Comparison of ENCODE assay signal across 8 mouse cellular contexts in genomic region chr15:51592511-51593498, GRCm38 (mm10).
A peak's percentile ranks its signal among the peaks of the same experiment; 100 is the strongest.
DNase-seq lines count a peak whose midpoint lies in the region; ATAC-seq lines count a peak whose summit lies in the region.

No protein-coding gene starts in this region.

- no peak overlapping the region for H3K4me3 ChIP-seq in neural tube, embryonic 15.5 days (replicated peaks)

- no peaks in the 10 kb centered on the region for H3K36me3 ChIP-seq in neural tube, embryonic 15.5 days

- no peak for ATAC-seq in neural tube, embryonic 15.5 days (ENCODE audit: low FRiP score)

- H3K9me3 ChIP-seq in neural tube, embryonic 15.5 days (replicated peaks), result no peaks in the 10 kb centered on the region

- H3K4me2 ChIP-seq in neural tube, embryonic 15.5 days, result no peak overlapping the region

- peak; percentile 48 for DNase-seq in kidney, adult 9 months
- no peak for DNase-seq in kidney, adult 11 months
- peak; percentile 90 for DNase-seq in Muller cell, postnatal 12 days (ENCODE audit: inconsistent ontology term)
- DNase-seq in heart, adult 8-10 months (ENCODE audit: low spot score), result peak; percentile 85
- peak; percentile 61 for DNase-seq in lung, postnatal 25 days (ENCODE audit: low spot score)
- no peak for DNase-seq in T-cell, adult 2 months (ENCODE audit: low spot score)
- no peak for DNase-seq in right cerebral cortex, postnatal 14 days

- WGBS in neural tube, embryonic 15.5 days, result 86% methylated on average over 13 of the region's 13 CpGs

- no peak overlapping the region for H3K27ac ChIP-seq in neural tube, embryonic 15.5 days (replicated peaks)

- no peak overlapping the region for H3K9ac ChIP-seq in neural tube, embryonic 15.5 days (replicated peaks)

- H3K27me3 ChIP-seq in neural tube, embryonic 15.5 days (replicated peaks), result no peaks in the 10 kb centered on the region

- H3K4me1 ChIP-seq in neural tube, embryonic 15.5 days, result 0 out of 2 replicates have a peak, but pooled peaks cover 7% of the 10 kb centered on the region

Comparison
In these comparisons a context has a peak if more than half of its experiments do, and no peak if none do; other contexts are left out.
1. DNase-seq: peak in kidney, adult 9 months (single experiment), Muller cell, postnatal 12 days (single experiment), heart, adult 8-10 months (single experiment) and lung, postnatal 25 days (single experiment); none in kidney, adult 11 months (single experiment), T-cell, adult 2 months (single experiment) and right cerebral cortex, postnatal 14 days (single experiment).